Mouse (Mus musculus) brain, adult 2 months (tissue): ENCODE data around the gene Olfr281.
A peak's percentile ranks its signal among the peaks of the same experiment; 100 is the strongest.
"Not testable (repeated sequence)": the region's sequence is repeated elsewhere in the genome, so short reads cannot be mapped to it uniquely, and the experiment has no call there.

Source experiments
- DNase-seq: peaks from one replicate; pipeline ENCODE4 v3.0.0; 2011; ENCODE audit warnings: low read depth, low spot score

The Olfr281 gene

DNA sequence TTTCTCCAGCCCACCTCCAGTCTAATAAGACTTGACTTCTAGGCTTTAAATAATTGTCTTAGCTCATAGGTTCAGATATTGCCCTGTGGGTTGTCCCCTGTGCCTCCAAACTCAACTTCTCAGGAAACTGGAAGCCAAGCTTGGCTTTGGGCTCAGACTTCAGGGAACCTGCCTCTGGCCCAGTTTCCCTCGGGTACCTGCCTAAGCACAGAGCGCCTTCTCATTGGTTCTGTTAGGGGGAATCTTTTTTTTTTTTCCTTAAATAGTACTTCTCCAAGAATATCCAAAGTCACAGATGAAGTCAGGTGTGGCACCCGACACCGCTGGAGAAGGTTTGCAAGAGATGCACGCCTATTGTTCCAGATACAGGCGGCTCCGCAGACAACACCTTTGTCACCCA is at the start of gene Olfr281:
Olfr281 (plus strand) TSS at position 301 of the 400 bp plus-strand sequence.
- DNase-seq = no peak

DNA sequence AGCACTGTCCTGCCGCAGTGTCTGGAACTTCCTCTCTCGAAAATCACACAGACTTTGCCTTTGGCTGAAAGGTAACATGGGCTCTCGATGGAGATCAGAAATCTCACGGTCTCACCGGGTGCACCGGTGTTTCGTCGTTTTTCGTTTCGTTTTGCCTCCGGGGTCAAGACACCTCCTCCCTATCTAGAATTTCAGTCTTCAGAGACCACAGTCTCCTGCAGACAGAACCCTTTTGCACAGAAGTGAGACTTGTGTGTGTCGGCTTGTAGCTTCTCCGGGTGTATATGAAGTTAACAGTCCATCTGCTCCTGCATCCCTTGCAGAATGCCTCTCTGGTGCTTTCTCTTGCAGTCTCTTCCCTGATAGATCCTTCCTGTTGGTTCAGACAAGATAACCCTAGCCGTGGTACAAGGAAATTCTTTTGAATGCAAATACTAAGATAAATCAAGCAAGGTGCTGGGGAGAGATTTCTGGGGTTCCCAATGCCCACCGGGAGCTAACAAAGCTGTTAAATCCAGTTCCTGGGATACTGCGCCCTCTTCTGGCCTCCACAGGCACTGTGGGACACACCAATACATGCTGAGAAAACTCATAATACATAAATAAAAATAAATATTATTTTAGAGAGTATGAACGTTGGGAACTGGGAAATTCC is 43.9 kb upstream of the Olfr281 start:
- DNase-seq = peak; percentile 35

- no peak for DNase-seq
Observed at GRCm38 (mm10) chr15:98409635-98410034, 42.8 kb upstream of the Olfr281 start.

GRCm38 (mm10) chr15:98410249-98410648 is 42.1 kb upstream of the Olfr281 start:
- DNase-seq = no peak

- DNase-seq = no peak
Observed at GRCm38 (mm10) chr15:98415996-98416395, 36.4 kb upstream of the Olfr281 start.

DNA sequence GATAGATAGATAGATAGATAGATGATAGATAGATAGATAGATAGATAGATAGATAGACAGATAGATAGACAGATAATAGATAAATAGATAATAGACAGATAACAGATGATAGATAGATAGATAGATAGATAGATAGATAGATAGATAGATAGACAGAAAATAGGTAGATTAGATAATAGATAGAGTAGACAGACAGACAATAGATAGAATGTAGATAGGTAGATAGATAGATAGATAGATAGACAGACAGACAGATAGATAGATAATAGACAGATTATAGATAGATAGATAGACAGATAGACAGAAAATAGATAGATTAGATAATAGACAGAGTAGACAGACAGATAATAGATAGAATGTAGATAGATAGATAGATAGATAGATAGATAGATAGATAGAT is 35.6 kb upstream of the Olfr281 start:
- DNase-seq = not testable (repeated sequence)

GRCm38 (mm10) chr15:98417285-98417684 is 35.1 kb upstream of the Olfr281 start:
- DNase-seq = peak; percentile 34

GRCm38 (mm10) chr15:98418096-98418495 is 34.3 kb upstream of the Olfr281 start:
- no peak for DNase-seq

GRCm38 (mm10) chr15:98420897-98421296 is 31.5 kb upstream of the Olfr281 start:
- DNase-seq = no peak

GRCm38 (mm10) chr15:98424326-98424725 is 28.1 kb upstream of the Olfr281 start:
- DNase-seq = no peak

DNA sequence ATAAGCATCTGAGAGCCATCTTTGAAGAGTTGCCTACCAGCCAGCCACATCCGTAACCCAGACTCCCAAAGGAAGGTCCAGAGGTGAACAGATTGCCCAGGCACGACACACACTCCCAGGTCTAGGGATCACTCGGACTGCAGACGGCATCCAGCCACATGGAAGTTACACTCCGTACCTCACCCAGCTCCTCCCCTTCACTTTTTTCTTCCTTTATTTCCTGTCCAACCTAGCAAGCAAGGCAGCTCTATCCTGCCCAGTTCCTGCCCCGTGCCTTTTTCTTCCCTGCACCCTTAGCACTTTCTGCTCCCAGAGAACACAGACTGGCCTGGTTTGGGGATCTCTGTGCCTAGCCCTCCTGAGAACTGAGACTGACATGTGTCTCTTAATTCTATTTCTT is 27.6 kb upstream of the Olfr281 start:
- no peak for DNase-seq

DNA sequence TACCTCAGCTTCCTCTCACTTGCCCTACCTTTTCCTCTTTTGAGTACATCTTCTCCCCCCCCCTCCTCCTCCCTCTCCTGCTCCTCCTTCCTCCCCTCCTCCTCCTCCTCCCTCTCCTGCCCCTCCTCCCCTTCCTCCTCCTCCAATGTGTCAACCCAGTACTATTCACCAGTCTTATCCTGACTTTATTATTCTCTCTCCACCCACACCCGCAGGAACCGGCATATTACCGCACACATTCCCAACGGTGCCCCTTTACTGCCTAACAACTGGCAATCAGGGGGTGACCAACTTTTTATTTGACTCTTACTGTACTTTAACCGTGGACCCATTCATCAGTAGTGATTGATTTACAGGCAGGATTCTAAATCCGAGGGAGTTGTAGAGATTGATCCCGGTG is 27.2 kb upstream of the Olfr281 start:
- DNase-seq = no peak

- DNase-seq = not testable (repeated sequence)
Observed at GRCm38 (mm10) chr15:98430925-98431324, 21.5 kb upstream of the Olfr281 start, which contains the start of gene Olfr282. Gene Olfr282, plus strand, starts transcription at chr15:98431225.

GRCm38 (mm10) chr15:98444561-98444960 is 7.8 kb upstream of the Olfr281 start:
- DNase-seq = no peak

DNA sequence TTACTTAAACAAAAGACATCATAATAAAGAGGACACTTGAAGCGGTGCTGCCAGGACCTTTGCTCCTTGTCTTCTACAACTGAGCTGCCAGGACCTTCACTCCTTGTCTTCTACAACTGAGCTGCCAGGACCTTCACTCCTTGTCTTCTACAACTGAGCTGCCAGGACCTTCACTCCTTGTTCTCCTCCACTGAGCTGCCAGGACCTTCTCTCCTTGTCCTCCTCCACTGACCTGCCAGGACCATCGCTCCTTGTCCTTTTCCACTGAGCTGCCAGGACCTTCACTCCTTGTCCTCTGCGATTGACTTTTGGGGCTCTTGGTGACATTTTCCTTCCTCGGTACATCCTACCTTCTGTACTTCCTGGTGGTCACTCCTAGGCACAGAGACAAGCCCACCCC is 3.9 kb upstream of the Olfr281 start:
- DNase-seq = peak; percentile 42

- DNase-seq = no peak
Observed at GRCm38 (mm10) chr15:98469596-98469995, 17.2 kb downstream of the Olfr281 start, which contains the start of gene OR5BS1P. Gene OR5BS1P, plus strand, starts transcription at chr15:98469896.

- DNase-seq = no peak
Observed at GRCm38 (mm10) chr15:98471539-98471938, 19.2 kb downstream of the Olfr281 start.

- no peak for DNase-seq
Observed at GRCm38 (mm10) chr15:98474958-98475357, 22.6 kb downstream of the Olfr281 start.

GRCm38 (mm10) chr15:98475382-98475781 is 23.0 kb downstream of the Olfr281 start:
- peak; percentile 35 for DNase-seq

DNA sequence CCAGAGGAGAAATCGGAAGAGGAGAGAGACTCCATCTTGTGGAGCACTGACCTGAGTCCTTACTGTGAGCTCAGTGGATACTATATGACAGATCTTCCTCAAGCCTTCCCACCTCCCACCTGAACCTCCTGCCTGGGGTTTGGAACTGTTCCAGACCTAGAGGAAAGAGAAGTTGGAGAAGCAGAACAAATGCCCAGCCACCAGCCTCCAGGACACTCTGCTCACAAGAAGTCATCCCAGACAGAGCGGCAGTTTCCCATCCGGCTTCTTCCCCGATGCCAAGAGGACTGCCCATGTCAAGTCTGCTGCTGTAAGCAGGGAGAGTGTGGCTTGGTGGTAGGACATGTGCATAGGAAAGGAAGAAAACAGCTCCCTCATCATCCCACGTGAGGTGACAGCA is 23.9 kb downstream of the Olfr281 start:
- no peak for DNase-seq

DNA sequence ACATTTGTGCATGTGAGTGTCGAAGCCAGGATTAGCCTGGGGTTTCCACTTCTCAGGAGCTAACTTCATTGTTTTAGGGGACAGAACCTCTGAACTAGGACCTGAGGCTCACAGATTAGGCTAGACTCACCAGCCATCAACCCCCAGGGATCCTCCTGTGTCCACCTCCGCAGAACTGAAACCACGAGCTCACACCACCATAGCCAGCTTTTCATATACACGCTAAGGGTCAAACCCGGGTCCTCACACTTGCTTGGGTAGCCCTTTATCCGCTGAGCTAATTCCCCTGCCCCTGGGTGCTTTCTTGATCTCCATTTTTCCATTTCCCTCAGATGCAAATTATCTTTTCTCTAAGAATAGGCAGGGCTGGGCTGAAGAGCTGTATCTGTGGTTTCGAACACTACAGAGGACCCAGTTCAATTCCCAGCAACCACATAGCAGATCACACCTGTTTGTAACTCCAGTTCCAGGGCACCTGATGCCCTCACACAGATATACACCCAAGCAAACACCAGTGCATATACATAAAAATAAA is 27.2 kb downstream of the Olfr281 start:
- DNase-seq = no peak

DNA sequence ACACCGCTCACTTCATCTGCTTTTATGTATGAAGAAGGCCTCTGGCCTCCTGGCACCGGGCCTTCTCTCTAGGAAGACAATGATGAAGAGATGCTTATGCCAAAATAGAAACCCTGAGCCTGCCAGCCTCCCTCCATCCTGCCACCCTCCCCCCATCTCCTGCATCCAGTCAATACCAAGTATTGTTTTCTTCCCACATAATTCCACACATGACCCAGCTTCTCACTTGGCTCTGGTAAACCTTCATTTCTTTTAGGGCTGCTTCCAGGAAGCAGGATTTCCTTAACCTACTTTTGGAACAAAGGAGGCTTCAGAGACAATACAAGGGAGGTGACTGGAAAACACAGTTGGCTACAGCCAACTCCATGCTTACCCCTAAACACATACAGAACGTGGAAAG is 30.3 kb downstream of the Olfr281 start, which contains the start of gene Lalba:
Lalba (minus strand) TSS at position 21 of the 400 bp plus-strand sequence.
- DNase-seq = no peak
